Mouse (Mus musculus) embryonic facial prominence, embryonic 15.5 days (tissue): ENCODE data around the gene Bag1. TPM values are rescaled to one million over a fixed set of nuclear protein-coding genes. Genes with fewer than 3 reads are reported as not detected.

Experiments
- ATAC-seq: fragments of 200-750 bp; cut with Nextera tagmentation; 2 replicates; pipeline ENCODE4 v1.8.0; 2017; ENCODE audit warnings: low read depth, moderate TSS enrichment; ENCODE audit not compliant: insufficient number of reproducible peaks, low FRiP score, low TSS enrichment
- H3K27ac ChIP-seq: fragments of 300-500 bp; sonication (generic); replicated peaks from 2 replicates; pipeline ENCODE4 v1.5.1; 2015; ENCODE audit warnings: mild to moderate bottlenecking, inconsistent platforms
- H3K27me3 ChIP-seq: fragments of 300-500 bp; sonication (generic); 2 replicates; pipeline ENCODE4 v1.6.1; 2015; ENCODE audit warnings: inconsistent platforms
- H3K36me3 ChIP-seq: fragments of 300-500 bp; sonication (generic); 2 replicates; pipeline ENCODE4 v1.6.1; 2015; ENCODE audit warnings: mild to moderate bottlenecking, inconsistent platforms
- H3K4me1 ChIP-seq: fragments of 300-500 bp; sonication (generic); 2 replicates; pipeline ENCODE4 v1.6.1; 2015; ENCODE audit warnings: inconsistent platforms
- H3K4me2 ChIP-seq: fragments of 300-500 bp; sonication (generic); replicated peaks from 2 replicates; pipeline ENCODE4 v1.6.1; 2015; ENCODE audit warnings: mild to moderate bottlenecking, inconsistent platforms
- H3K4me3 ChIP-seq: fragments of 300-500 bp; sonication (generic); replicated peaks from 2 replicates; pipeline ENCODE4 v1.5.1; 2015; ENCODE audit warnings: mild to moderate bottlenecking, inconsistent platforms
- H3K9ac ChIP-seq: fragments of 300-500 bp; sonication (generic); 2 replicates; pipeline ENCODE4 v1.6.1; 2015; ENCODE audit warnings: inconsistent platforms
- H3K9me3 ChIP-seq: fragments of 300-500 bp; sonication (generic); replicated peaks from 2 replicates; pipeline ENCODE4 v1.6.1; 2016; ENCODE audit warnings: inconsistent platforms
- WGBS: fragments of 180-500 bp; shearing (Covaris S2); methylation state at CpG from one replicate; pipeline ENCODE4 v1.1.7; 2015; 5-methylcytosine and 5-hydroxymethylcytosine counted together
- polyA plus RNA-seq: library from polyadenylated mRNA; unstranded; fragments of >200 nt; fragmentation: Nextera tagmentation; extraction: Ambion mirVana; gene quantifications from 2 replicates; pipeline ENCODE4 v1.2.1, GENCODE M21; 2015

Gene Bag1
- polyA plus RNA-seq, 1 experiment from 2014 or later: 206 TPM

DNA sequence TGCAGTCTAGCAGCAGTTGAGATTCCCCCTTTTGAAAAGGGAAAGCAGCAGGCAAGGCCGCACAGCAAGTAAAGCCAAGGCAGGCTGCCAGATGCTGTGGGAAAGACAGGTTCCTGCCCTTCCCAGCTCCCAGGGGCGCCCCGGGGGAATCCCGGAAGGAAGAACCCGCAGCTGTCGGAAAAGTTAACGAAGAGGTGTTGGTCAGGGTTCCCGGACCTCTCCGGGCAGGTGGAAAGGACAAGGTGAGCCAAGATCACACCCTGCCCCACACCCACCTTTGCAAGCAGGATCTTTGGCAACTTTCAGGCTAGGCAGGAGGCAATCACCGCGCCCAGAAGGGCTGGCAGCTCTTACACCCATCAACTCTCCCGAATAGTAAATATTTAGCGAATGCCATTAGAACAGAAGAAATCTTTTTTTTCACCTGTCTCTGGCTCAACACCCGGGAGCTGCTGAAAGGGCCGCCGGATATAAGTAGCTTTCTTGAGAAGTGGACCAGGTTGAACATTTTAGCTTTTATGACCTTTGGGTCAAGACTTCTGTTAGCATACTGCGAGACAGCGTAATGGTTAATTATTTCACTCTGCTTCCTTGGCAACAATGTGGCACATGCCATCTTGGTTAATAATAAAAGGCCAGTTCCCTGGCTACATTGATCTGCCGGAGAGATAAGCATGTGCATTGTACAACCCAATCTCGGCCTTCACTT, 39.7 kb downstream of the Bag1 start:
- no peak overlapping the region for H3K4me2 ChIP-seq
- H3K27me3 ChIP-seq: no peaks in the 10 kb centered on the region
- WGBS: 41% methylated on average over 20 of the region's 20 CpGs
- H3K9ac ChIP-seq: no peak overlapping the region
- peaks cover 7% of the 10 kb centered on the region; the same call in 1 of the 2 replicates for H3K4me1 ChIP-seq
- no peak overlapping the region for H3K4me3 ChIP-seq
- no peak for ATAC-seq
- H3K36me3 ChIP-seq: no peaks in the 10 kb centered on the region
- no peaks in the 10 kb centered on the region for H3K9me3 ChIP-seq
- no peak overlapping the region for H3K27ac ChIP-seq

DNA sequence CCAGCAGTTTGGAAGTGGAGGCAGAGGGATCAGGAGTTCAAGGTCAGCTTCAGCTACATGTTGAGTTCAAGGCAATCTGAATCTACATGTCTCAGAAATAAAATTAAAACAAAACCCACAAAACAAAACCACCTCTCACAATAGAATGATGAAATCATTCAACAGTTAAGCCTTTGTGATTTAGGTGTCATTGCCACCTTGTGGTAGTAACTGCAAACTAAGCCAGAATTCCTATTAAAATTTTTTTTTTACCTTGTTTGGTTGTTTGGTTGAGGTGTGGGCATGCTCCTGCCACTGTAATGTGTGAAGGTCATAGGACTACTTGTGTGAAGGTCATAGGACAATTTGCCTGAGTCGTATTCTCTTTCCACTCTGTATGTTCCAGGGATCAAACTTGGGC, 41.8 kb downstream of the Bag1 start:
- Histone ChIP-seq H3K27ac (no peak overlapping the region), H3K36me3 (no peaks in the 10 kb centered on the region), H3K9me3 (no peaks in the 10 kb centered on the region), H3K4me3 (no peak overlapping the region), H3K27me3 (no peaks in the 10 kb centered on the region), H3K4me1 (peaks cover 7% of the 10 kb centered on the region; the same call in 1 of the 2 replicates), H3K4me2 (no peak overlapping the region), H3K9ac (no peak overlapping the region)
- 48% methylated on average over 1 of the region's 1 CpGs for WGBS
- no peak for ATAC-seq

DNA sequence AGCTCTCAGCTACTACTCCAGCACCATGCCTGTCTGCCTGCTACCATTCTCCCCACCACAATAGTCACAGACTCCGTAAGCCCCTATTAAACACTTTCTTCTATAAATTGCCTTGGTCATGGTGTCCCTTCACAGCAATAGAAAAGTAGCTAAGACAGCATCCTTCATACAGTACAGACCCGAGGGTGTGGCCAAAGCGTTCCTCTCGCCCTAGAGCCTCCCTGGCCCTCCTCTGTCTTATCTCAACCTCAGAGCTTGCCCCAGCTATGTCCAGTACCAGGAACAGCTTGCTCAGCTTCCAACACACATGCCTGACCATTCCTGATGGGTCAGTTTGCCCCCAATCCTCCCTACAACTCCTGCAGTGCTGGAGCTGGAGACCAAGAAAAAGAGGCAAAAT, 47.5 kb downstream of the Bag1 start:
- Histone ChIP-seq H3K9ac (no peak overlapping the region), H3K27me3 (no peaks in the 10 kb centered on the region), H3K4me2 (no peak overlapping the region), H3K4me3 (no peak overlapping the region), H3K4me1 (0 out of 2 replicates have a peak, but pooled peaks cover 4% of the 10 kb centered on the region), H3K9me3 (no peaks in the 10 kb centered on the region), H3K27ac (no peak overlapping the region), H3K36me3 (no peaks in the 10 kb centered on the region)
- WGBS: 87% methylated on average over 4 of the region's 4 CpGs
- no peak for ATAC-seq

DNA sequence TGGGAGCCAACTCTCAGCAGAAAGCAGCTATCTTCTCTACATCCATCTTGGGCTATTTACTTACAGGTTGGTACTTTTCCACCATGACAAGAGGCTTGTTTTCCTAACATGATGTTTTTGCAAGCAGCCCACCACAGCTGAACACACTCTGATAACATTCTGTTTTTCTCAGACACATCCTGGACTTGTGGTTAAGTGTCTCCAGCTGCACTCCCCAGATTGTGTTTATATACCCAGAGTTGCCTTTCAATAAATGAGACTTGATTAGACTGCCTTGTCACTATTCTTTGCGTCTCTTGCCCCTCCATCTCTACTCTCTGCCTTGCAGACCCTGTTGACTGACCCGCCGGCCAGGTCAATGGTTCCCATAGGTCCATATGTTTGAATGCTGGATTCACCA, 48.0 kb downstream of the Bag1 start:
- Histone ChIP-seq H3K36me3 (no peaks in the 10 kb centered on the region), H3K27me3 (no peaks in the 10 kb centered on the region), H3K4me1 (0 out of 2 replicates have a peak, but pooled peaks cover 4% of the 10 kb centered on the region), H3K27ac (no peak overlapping the region), H3K4me3 (no peak overlapping the region), H3K9me3 (no peaks in the 10 kb centered on the region), H3K9ac (no peak overlapping the region), H3K4me2 (no peak overlapping the region)
- ATAC-seq: no peak
- 83% methylated on average over 3 of the region's 3 CpGs for WGBS

DNA sequence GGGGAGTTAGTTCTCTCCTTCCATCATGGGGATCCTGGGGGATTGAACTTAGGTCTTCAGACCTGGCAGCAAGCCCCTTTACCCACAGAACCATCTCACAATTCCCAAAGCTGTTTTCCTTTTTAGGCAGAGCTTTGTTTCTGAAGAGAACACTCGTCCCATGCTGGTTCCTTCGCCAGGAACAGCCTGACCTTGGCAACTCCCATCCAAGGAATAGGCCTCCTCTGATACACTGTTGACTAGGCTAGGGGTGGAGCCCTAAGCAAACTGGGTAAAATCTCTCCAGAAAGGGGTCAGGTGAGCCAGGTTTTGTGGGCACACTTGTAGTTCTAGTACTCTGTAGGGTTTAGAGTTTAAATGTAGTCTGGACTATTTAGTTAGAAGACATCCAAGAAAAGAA, 48.8 kb downstream of the Bag1 start:
- Histone ChIP-seq H3K9me3 (no peaks in the 10 kb centered on the region), H3K4me2 (no peak overlapping the region), H3K27me3 (no peaks in the 10 kb centered on the region), H3K27ac (no peak overlapping the region), H3K4me3 (no peak overlapping the region), H3K36me3 (no peaks in the 10 kb centered on the region), H3K4me1 (0 out of 2 replicates have a peak, but pooled peaks cover 4% of the 10 kb centered on the region), H3K9ac (no peak overlapping the region)
- WGBS: 67% methylated on average over 2 of the region's 2 CpGs
- no peak for ATAC-seq

DNA sequence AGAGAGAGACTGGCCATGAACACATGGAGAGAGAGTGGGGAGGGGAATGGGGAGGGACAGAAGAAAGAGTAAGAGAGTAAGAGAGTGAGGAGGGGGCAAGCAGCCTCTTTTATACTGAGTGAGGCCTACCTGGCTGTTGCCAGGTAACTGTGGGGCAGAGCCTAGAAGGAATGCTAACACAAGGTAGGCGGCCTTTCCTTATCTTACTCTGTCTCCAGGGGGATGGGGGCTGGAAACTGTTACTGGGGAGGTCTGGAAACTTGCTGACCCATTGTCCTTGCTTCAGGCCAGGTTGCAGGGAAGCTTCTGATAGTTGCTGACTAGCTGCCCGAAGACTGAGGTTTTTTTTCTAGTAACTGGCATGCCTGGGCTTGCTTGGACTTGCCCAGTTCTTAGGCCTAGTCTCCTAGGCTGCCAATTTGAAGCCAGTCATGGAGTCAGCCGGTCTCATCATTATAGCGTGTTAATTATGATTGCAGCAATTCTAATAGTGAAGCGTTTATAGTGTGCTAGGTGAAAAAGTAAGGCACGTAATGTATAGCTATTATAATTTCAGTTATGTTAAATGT, 49.5 kb downstream of the Bag1 start:
- Histone ChIP-seq H3K27me3 (no peaks in the 10 kb centered on the region), H3K27ac (no peak overlapping the region), H3K36me3 (no peaks in the 10 kb centered on the region), H3K9me3 (no peaks in the 10 kb centered on the region), H3K4me2 (no peak overlapping the region), H3K4me1 (0 out of 2 replicates have a peak, but pooled peaks cover 4% of the 10 kb centered on the region), H3K9ac (no peak overlapping the region), H3K4me3 (no peak overlapping the region)
- WGBS: 69% methylated on average over 6 of the region's 6 CpGs
- no peak for ATAC-seq

DNA sequence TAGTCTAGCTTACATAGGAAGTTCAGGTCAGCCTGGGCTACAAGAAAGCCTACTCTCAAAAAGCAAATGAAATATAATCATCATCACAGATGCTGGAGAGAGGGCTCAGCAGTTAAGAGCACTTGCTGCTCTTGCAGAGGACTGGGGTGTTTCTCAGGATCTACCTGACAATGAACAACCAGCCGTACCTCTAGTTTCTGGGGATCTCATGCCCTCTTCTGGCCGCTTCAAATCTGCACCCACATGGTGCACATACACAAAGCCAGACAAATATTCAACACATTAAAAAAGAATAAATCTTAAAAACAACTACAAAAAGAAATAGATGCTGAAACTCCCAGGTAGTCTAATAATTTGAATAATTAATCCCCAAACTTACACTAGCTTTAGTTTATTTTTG, 52.4 kb downstream of the Bag1 start:
- Histone ChIP-seq H3K4me3 (no peak overlapping the region), H3K9me3 (no peaks in the 10 kb centered on the region), H3K4me1 (0 out of 2 replicates have a peak, but pooled peaks cover 4% of the 10 kb centered on the region), H3K27me3 (no peaks in the 10 kb centered on the region), H3K27ac (no peak overlapping the region), H3K4me2 (no peak overlapping the region), H3K36me3 (no peaks in the 10 kb centered on the region), H3K9ac (no peak overlapping the region)
- no peak for ATAC-seq
- WGBS: 88% methylated on average over 2 of the region's 2 CpGs

DNA sequence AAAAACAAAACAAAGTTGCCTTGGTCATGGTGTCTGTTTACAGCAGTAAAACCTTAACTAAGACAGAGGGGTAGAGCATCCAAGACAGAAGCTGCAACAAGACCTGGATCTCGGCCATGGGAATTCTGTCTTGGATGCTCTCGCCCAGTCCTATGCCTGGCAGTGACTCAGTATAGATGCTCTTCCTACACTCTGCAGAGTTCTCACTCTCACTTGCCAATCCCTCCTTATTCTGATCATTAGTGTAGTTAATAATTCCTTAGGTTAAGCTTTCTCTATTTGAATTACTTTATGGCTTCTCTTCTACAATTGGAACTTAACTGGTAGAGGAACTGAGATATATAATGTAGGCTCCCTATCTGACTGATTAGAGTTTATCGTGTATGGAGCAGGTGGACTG, 53.0 kb downstream of the Bag1 start:
- Histone ChIP-seq H3K27ac (no peak overlapping the region), H3K27me3 (no peaks in the 10 kb centered on the region), H3K4me3 (no peak overlapping the region), H3K4me1 (0 out of 2 replicates have a peak, but pooled peaks cover 4% of the 10 kb centered on the region), H3K9ac (no peak overlapping the region), H3K36me3 (no peaks in the 10 kb centered on the region), H3K4me2 (no peak overlapping the region), H3K9me3 (no peaks in the 10 kb centered on the region)
- WGBS: 87% methylated on average over 3 of the region's 3 CpGs
- ATAC-seq: no peak

DNA sequence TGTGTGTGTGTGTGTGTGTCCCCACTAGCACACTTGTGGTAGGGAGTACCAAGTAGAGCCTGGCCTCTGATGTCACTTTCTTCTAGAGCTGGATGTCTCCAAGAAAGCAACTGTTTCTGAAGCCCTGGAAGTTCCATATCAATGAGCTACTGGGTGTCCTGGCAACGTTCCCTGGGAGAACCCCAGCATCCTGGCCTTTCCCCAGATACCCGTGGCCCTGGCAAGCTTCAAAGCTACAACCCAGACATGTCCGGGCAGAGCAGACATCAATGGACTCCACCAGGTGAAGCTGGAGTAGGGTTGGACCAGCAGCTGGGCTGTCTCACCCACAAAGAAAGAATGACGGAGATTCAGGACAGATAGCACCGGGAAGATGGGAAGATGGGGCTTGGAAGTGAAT, 56.9 kb downstream of the Bag1 start:
- Histone ChIP-seq H3K4me2 (no peak overlapping the region), H3K4me3 (no peak overlapping the region), H3K27ac (no peak overlapping the region), H3K9me3 (no peaks in the 10 kb centered on the region), H3K36me3 (no peaks in the 10 kb centered on the region), H3K27me3 (no peaks in the 10 kb centered on the region), H3K4me1 (no peaks in the 10 kb centered on the region), H3K9ac (no peak overlapping the region)
- WGBS: 69% methylated on average over 5 of the region's 5 CpGs
- ATAC-seq: no peak

DNA sequence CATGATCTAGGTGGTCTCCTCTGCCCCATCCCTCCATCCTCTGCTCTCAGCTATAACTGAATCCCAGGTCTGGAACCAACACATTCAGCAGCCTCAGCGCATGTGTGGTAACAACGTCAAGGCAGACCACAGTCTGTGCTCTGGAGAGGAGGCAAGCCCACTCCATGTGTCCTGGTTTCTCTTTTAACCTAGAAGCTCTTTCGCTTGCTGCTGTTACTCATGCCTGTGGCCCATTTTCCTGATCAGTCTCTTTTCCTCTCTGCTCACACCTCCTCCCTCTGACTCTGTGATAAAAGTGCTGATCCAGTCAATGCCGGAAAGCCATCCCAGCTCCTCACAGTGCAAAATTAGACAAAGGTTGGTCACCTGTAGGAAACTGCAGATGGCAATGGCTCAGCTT, 58.1 kb downstream of the Bag1 start:
- no peak for ATAC-seq
- H3K27ac ChIP-seq: no peak overlapping the region
- H3K4me3 ChIP-seq: no peak overlapping the region
- H3K9me3 ChIP-seq: no peaks in the 10 kb centered on the region
- H3K27me3 ChIP-seq: no peaks in the 10 kb centered on the region
- H3K4me1 ChIP-seq: no peaks in the 10 kb centered on the region
- H3K9ac ChIP-seq: no peak overlapping the region
- no peaks in the 10 kb centered on the region for H3K36me3 ChIP-seq
- WGBS: 81% methylated on average over 4 of the region's 4 CpGs
- H3K4me2 ChIP-seq: no peak overlapping the region

DNA sequence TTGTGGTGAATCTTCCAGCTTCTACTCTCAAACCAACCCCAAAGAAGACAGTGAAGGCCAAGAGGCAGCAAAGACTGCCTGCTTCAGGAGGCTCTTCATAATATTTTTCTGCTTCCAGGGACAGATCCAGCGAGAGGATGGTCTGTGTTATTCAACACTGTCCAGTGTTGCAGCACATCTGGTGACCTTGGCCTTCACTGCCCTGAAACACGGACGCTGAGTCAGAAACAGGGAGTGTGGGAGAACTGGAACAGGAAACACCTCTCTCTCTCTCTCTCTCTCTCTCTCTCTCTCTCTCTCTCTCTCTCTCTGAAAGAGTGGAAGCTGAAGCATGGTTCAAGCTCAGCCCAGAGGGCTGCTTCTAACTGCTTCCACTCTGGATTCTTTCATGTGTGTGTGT, 58.8 kb downstream of the Bag1 start:
- Histone ChIP-seq H3K4me3 (no peak overlapping the region), H3K9ac (no peak overlapping the region), H3K4me1 (no peaks in the 10 kb centered on the region), H3K27ac (no peak overlapping the region), H3K4me2 (no peak overlapping the region), H3K36me3 (no peaks in the 10 kb centered on the region), H3K9me3 (no peaks in the 10 kb centered on the region), H3K27me3 (no peaks in the 10 kb centered on the region)
- WGBS: 50% methylated on average over 3 of the region's 3 CpGs
- no peak for ATAC-seq

DNA sequence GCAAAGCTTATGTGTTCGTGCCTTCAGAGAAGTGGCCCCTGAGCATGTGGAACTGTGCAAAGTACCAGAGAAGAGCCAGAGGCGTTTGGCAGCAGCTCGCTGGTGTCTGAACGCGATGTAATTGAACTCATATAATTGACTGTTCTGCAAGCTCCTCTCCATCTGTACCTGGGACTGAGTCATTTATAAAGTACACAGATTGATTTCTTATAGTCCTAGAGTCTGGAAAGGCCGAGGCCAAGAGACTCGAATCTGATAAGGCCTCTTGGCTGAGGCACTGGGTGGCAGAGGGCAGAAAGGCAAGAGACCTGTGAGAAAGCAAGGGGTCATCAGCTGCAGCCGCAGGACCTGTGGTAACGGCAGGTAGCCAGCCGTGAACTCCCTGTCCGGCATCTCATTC, 59.3 kb downstream of the Bag1 start:
- no peak overlapping the region for H3K9ac ChIP-seq
- no peak for ATAC-seq
- no peak overlapping the region for H3K4me3 ChIP-seq
- H3K27ac ChIP-seq: no peak overlapping the region
- H3K9me3 ChIP-seq: no peaks in the 10 kb centered on the region
- no peaks in the 10 kb centered on the region for H3K4me1 ChIP-seq
- H3K36me3 ChIP-seq: no peaks in the 10 kb centered on the region
- H3K27me3 ChIP-seq: no peaks in the 10 kb centered on the region
- 67% methylated on average over 11 of the region's 11 CpGs for WGBS
- no peak overlapping the region for H3K4me2 ChIP-seq
